Mouse (Mus musculus): ENCODE data around the gene Brf1. TPM values are rescaled to one million over a fixed set of nuclear protein-coding genes. Genes with fewer than 3 reads are reported as not detected.

The Brf1 gene
- total RNA-seq, 2 experiments from 2014 or later, result 40.1 to 55.3 TPM

Small RNA genes within 50 kb of the gene (microRNA-seq; reads per million reads assigned to microRNA genes)
- gene Mir6941, result not detected

Other genes with a start within 250 kb of the Brf1 start
- 10 to 100 TPM; 10.8 to 13.4 TPM for gene Pld4, start 240.0 kb downstream of the Brf1 start, total RNA-seq (2021)
- gene Ahnak2, start 198.0 kb downstream of the Brf1 start, total RNA-seq (2021), result 10 to 100 TPM in 1 of 2 experiments, 1 to 10 TPM in 1; 9.4 to 13.5 TPM
- gene Clba1, start 191.8 kb downstream of the Brf1 start, total RNA-seq (2021), result 1 to 10 TPM; 4.4 to 5.1 TPM
- 10 to 100 TPM; 20.2 to 23.1 TPM for gene Cdca4, start 171.3 kb downstream of the Brf1 start, total RNA-seq (2021)
- gene Gpr132, start 132.5 kb downstream of the Brf1 start, total RNA-seq (2021), result 1 to 10 TPM; 1.1 to 1.2 TPM
- 10 to 100 TPM; 13.2 to 23.1 TPM for gene Jag2, start 70.9 kb downstream of the Brf1 start, total RNA-seq (2021)
- gene Nudt14, start 58.6 kb downstream of the Brf1 start, total RNA-seq (2021), result 10 to 100 TPM; 46.9 to 50.2 TPM
- 10 to 100 TPM; 16.9 to 28.1 TPM for gene Btbd6, start 24.2 kb downstream of the Brf1 start, total RNA-seq (2021)
- gene Pacs2, start 13.8 kb upstream of the Brf1 start, total RNA-seq (2021), result 10 to 100 TPM; 30.3 to 37.1 TPM
- not detected for gene Tex22, start 73.8 kb upstream of the Brf1 start, total RNA-seq (2021)
- 10 to 100 TPM; 78.1 to 85.9 TPM for gene Mta1, start 97.6 kb upstream of the Brf1 start, total RNA-seq (2021)
- 100 to 1,000 TPM; 184 to 199 TPM for gene Crip2, start 139.5 kb upstream of the Brf1 start, total RNA-seq (2021)
- 100 to 1,000 TPM; 151 to 176 TPM for gene Crip1, start 145.6 kb upstream of the Brf1 start, total RNA-seq (2021)
- 1 to 10 TPM; 3.1 to 5.4 TPM for gene Tedc1, start 155.7 kb upstream of the Brf1 start, total RNA-seq (2021)
- gene Tmem121, start 185.2 kb upstream of the Brf1 start, total RNA-seq (2021), result 1 to 10 TPM; 3.0 to 3.1 TPM